Mouse (Mus musculus) MN1 (cell line): ENCODE measurements around the gene Tbc1d10b.

ENCODE experiments used
- DNase-seq: peaks from one replicate; pipeline ENCODE4 v3.0.0-alpha.2; 2016; ENCODE audit warnings: low spot score

The Tbc1d10b gene

GRCm38 (mm10) chr7:127224616-127225015 is 16.3 kb upstream of the Tbc1d10b start:
- DNase-seq = no peak

DNA sequence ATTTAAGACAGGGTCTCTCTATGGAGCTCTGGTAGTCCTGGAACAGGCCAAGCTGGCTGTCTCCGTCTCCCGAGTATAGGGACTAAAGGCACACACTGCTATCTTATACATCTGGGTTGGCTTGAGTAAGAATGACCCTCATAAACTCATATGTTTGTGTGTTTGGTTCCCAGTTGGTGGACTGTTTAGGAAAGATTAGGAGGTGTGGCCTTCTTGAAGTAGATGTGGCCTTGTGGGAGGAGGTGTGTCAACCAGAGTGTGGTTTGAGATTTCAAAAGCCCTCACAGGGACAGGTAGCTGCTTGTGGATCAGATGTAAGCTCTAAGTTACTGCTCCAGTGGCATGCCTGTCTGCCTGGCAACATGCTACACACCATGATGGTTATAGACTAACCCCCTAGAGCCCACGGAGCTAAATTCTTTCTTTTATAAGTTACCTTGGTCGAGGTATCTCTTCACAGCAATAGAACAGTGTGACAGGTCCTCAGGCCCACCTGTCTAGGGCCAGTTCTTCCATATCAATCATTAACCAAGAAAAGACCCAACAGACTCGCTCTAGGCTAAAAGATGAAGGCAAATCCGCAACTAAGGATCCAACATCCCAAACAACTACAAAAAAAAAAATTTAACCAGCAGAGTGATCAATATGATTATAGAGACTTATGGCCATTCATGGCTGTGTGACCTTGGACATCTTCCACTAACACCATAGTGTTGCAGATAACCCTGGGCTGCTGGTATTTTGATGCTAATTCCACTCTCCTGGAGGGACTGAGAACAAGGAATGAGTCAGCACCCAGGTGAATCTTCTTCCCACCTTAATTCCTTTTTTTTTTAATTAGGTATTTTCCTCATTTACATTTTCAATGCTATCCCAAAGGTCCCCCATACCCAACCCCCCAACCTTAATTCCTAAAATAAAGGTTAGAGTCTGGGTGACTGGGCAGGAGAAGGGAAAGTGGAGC is 15.5 kb upstream of the Tbc1d10b start:
- DNase-seq = no peak

DNA sequence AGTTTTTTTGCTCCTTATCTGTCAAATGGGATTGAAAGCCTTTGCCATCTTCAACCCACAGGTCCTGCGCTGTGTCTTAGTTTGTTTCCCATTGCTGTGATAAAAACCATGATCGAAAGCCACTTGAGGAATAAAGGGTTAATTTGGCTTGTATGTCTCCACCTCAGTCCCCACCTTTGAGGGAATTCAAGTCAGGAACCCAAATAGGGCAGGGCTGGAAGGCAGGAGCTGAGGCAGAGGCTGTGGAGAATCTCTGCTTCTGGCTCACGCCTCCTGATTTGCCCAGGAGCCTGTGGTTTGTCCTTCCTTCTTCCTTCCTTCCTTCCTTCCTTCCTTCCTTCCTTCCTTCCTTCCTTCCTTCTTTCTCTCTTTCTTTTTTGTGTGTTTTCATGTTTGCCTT is 14.8 kb upstream of the Tbc1d10b start:
- DNase-seq = no peak

DNA sequence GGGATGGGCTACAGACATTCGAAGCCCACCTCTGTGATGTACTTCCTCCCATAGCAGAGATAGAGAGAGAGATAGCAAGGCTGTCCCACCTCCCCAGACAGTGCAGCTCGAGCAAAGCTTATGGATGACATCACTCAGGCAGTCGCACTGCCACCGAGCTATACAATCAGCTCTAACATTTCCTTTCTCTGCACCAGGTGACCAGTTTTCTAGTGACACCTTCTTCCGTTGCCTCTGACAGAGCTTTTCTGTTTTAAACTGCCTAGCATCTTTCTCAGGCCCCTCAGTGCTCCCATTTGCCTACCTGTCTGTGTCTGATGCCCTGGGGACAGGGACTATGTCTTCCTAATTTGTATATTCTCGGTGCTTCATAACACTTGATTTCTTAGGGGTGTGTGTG is 12.2 kb upstream of the Tbc1d10b start:
- no peak for DNase-seq

DNA sequence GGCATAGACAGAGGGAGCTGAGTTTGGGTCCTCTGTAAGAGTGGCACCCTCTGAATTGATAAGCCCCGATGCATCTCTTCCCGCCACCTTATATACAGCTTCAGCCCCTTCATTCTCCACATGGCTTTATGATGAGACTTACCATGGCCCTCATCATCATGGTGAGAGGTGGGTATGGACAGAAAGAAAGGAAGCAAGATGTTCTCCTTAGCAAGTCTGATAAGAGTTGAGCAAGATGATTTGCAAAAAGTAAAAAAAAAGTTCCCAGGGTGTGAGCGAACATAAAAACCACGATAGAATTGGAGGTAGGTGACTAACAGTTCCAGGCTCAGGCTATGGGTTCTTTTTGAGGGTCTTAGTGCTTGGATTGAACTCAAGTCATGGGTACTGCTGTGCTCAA is 10.4 kb upstream of the Tbc1d10b start:
- DNase-seq = no peak

GRCm38 (mm10) chr7:127217901-127218642 is 9.8 kb upstream of the Tbc1d10b start:
- no peak for DNase-seq

GRCm38 (mm10) chr7:127217475-127217874 is 9.2 kb upstream of the Tbc1d10b start:
- DNase-seq = no peak

- no peak for DNase-seq
These were observed 8.0 kb upstream of the Tbc1d10b start for GRCm38 (mm10) chr7:127216307-127216706.

DNA sequence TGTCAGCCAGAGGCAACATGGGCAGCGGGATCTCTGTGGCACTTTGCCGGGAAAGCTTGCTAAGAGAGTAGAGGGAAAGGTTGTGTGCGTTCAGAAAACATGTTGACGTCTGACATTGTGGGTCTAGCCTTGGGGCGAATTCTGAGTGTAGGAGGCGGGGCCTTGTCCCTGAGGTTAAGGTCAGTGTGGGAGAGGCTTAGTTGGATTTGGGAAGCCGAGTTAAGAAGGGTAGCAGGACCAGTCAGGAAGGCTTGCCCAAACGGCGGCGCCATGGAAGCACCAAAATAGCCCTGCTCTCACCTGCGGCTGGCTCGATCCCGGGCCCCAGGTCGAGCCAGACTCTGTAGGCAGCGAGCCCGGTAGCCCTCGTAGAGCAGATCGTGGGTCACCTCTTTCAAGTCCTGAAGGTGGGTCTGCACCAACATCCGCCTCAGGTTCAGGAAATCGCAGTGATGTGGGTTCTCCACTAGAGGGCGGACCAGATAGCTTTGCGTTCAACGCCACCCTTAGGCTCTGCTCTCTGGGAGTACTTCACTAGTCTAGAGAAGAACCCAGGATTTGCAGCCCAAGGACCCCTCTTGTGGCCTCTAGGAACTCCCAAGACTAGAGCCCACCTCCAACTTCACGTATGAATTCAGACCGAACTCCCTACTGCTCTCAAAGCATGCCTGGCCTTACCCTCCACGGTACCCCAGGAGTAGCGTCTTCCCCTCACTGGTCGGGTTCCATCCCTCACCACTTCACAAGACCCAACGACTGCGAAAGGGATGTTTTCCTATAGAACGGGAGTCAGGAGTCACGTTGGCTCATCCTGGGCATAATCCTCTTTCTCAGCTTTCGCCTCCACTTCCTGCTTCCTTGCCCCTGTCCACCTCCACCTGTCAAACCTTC is 7.0 kb upstream of the Tbc1d10b start:
- peak; percentile 82 for DNase-seq

GRCm38 (mm10) chr7:127214521-127214920 is 6.3 kb upstream of the Tbc1d10b start:
- DNase-seq = peak; percentile 73

DNA sequence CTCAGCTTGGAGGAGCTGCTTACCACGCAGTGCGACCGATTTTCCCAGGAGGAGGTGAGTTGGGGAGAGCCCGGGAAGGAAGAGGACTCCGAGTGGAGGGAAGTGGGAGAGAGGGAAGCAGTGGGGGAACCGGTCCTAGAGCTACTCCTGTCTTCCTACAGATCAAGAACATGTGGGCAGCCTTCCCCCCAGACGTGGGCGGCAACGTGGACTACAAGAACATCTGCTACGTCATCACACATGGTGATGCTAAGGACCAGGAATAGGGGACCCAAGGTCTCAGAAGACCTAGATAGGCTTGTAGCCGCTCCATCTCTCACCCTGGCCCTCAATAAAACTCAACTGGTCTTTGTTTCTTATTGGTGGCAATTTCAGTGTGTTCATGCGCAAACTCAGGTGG is 5.7 kb upstream of the Tbc1d10b start:
- peak; percentile 51 for DNase-seq

DNA sequence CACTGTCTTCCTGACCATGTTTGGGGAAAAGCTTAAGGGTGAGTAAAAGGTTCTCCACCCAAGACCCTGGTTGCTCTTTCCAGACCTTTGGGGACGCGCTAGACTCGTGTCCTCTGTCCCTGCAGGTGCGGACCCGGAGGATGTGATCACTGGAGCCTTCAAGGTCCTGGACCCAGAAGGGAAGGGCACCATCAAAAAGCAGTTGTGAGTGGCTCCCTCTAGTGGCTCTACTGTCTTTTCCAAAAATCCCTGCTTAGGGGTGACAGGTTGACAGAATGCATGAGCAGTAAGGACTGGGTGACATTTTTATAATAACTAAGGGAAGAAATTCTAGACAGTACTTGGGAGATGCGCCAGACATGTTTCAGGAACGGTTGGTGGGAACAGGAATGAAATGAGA is 5.2 kb upstream of the Tbc1d10b start:
- DNase-seq = peak; percentile 71

- DNase-seq = no peak
These were observed 4.4 kb upstream of the Tbc1d10b start for GRCm38 (mm10) chr7:127212432-127213250.

DNA sequence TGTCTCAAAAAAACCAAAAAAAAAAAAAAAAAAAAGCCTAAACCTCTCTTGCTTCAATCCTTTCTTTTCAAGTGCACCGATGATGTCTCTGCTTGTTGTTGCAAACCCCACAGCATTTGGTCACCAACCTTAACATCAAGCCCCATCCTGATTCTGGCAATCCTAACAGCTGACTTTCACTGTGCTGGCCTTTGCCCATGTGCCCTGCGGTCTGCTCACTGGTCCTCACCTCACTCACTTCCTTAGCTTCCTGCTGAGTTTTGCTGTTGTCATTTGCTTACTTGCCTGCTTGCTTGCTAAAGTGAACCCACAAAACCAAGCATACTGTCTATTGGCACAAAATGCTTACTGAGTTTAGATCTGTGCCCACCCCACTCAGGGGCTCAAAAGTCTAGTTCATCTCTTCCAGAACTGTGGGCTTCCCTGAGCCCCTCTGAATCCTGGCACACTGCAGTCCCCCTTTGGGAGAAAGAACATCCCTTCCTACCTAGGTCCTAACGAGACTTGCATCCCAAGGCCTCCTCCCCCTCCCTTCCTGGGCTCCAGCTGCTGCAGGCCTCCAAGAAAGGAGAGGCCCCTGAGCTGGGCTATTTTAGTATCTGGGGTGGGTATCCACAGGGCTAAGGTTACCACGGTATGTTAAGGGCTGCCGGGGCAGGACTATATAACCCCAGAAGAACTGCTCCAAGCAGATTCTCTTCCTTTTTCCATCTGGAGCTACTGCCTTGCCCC is 2.9 kb upstream of the Tbc1d10b start:
- no peak for DNase-seq

DNA sequence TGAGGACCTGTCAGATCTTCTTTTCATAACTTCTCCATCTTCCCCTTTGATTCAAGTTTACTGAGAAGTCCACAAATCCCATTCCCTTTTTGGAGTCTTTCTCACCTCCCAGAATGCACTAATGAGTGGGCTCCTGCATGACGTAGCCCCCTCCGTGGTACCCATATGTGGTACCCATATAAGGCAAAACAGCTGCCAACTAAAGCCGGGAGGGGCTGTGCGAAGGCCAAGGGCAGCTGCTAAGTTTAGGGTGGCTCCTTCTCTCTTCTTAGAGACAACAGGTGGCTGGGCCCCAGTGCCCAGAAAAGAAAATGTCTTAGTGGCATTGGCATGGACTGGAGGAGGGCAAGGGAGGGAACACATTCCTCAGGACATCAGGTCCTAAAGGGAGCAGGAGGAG is 2.0 kb upstream of the Tbc1d10b start:
- DNase-seq = no peak

GRCm38 (mm10) chr7:127209851-127210250 is 1.6 kb upstream of the Tbc1d10b start:
- DNase-seq = no peak

GRCm38 (mm10) chr7:127208553-127209438 is 528 bp upstream of the Tbc1d10b start, which contains the start of gene Mylpf:
Gene Mylpf, plus strand, starts transcription at chr7:127208890.
- DNase-seq = peak; percentile 97

GRCm38 (mm10) chr7:127207374-127208294 is 634 bp downstream of the Tbc1d10b start:
- peak; percentile 54 for DNase-seq
